Mouse (Mus musculus) heart, embryonic 10.5 days (tissue): ENCODE measurements around the gene 1700012B09Rik. TPM values are rescaled to one million over a fixed set of nuclear protein-coding genes. Genes with fewer than 3 reads are reported as not detected.

Source experiments
- DNase-seq: peaks from one replicate; pipeline ENCODE4 v3.0.0-alpha.2; 2017; ENCODE audit warnings: low spot score
- H3K27ac ChIP-seq: fragments of 300-500 bp; sonication (generic); 2 replicates; pipeline ENCODE4 v1.5.1; 2016; ENCODE audit warnings: mild to moderate bottlenecking
- H3K27me3 ChIP-seq: fragments of 300-500 bp; sonication (generic); 2 replicates; pipeline ENCODE4 v1.6.1; 2016; ENCODE audit warnings: mild to moderate bottlenecking; ENCODE audit not compliant: poor library complexity, insufficient read depth, severe bottlenecking
- H3K36me3 ChIP-seq: fragments of 300-500 bp; sonication (generic); 2 replicates; pipeline ENCODE4 v1.6.1; 2016; ENCODE audit warnings: mild to moderate bottlenecking, moderate library complexity
- H3K4me1 ChIP-seq: fragments of 300-500 bp; sonication (generic); 2 replicates; pipeline ENCODE4 v1.6.1; 2016; ENCODE audit warnings: mild to moderate bottlenecking
- H3K4me3 ChIP-seq: fragments of 300-500 bp; sonication (generic); 2 replicates; pipeline ENCODE4 v1.5.1; 2016; ENCODE audit warnings: mild to moderate bottlenecking, moderate library complexity
- H3K9me3 ChIP-seq: fragments of 300-500 bp; sonication (generic); 2 replicates; pipeline ENCODE4 v1.6.1; 2016; ENCODE audit warnings: mild to moderate bottlenecking, moderate library complexity
- WGBS: fragments of 180-500 bp; shearing (Covaris S2); methylation state at CpG from one replicate; pipeline ENCODE4 v1.1.7; 2016; 5-methylcytosine and 5-hydroxymethylcytosine counted together
- polyA plus RNA-seq: library from polyadenylated mRNA; unstranded; fragments of >200 nt; fragmentation: Nextera tagmentation; extraction: Ambion mirVana; gene quantifications from 2 replicates; pipeline ENCODE4 v1.2.1, GENCODE M21; 2016

Gene 1700012B09Rik
- polyA plus RNA-seq, 1 experiment from 2014 or later = not detected

- H3K4me3 ChIP-seq = no peak overlapping the region
- no peaks in the 10 kb centered on the region for H3K9me3 ChIP-seq
- peaks cover 4% of the 10 kb centered on the region for H3K4me1 ChIP-seq
- WGBS = 76% methylated on average over 5 of the region's 5 CpGs
- DNase-seq = no peak
- H3K36me3 ChIP-seq = no peaks in the 10 kb centered on the region
- no peaks in the 10 kb centered on the region; the same call in 1 of the 2 replicates for H3K27me3 ChIP-seq
- no peak overlapping the region for H3K27ac ChIP-seq
Observed at GRCm38 (mm10) chr9:14721610-14722009, 49.2 kb downstream of the 1700012B09Rik start.

GRCm38 (mm10) chr9:14720384-14720783 lies 50.4 kb downstream of the 1700012B09Rik start:
- Histone ChIP-seq H3K36me3 (no peaks in the 10 kb centered on the region), H3K4me3 (no peak overlapping the region), H3K27me3 (no peaks in the 10 kb centered on the region; the same call in 1 of the 2 replicates), H3K27ac (no peak overlapping the region), H3K4me1 (peaks cover 4% of the 10 kb centered on the region), H3K9me3 (no peaks in the 10 kb centered on the region)
- 65% methylated on average over 2 of the region's 2 CpGs for WGBS
- no peak for DNase-seq

GRCm38 (mm10) chr9:14718332-14718691 lies 52.5 kb downstream of the 1700012B09Rik start:
- no peaks in the 10 kb centered on the region for H3K36me3 ChIP-seq
- H3K27me3 ChIP-seq = no peaks in the 10 kb centered on the region; the same call in 1 of the 2 replicates
- peaks cover 4% of the 10 kb centered on the region for H3K4me1 ChIP-seq
- no peaks in the 10 kb centered on the region for H3K9me3 ChIP-seq
- H3K4me3 ChIP-seq = no peak overlapping the region
- no peak overlapping the region for H3K27ac ChIP-seq
- DNase-seq = no peak

- Histone ChIP-seq H3K27me3 (no peaks in the 10 kb centered on the region; the same call in 1 of the 2 replicates), H3K36me3 (no peaks in the 10 kb centered on the region), H3K4me1 (peaks cover 4% of the 10 kb centered on the region), H3K9me3 (no peaks in the 10 kb centered on the region), H3K27ac (no peak overlapping the region), H3K4me3 (no peak overlapping the region)
- 46% methylated on average over 14 of the region's 14 CpGs for WGBS
- DNase-seq = no peak
Observed at GRCm38 (mm10) chr9:14717689-14718331, 53.0 kb downstream of the 1700012B09Rik start.

GRCm38 (mm10) chr9:14715258-14715657 lies 55.6 kb downstream of the 1700012B09Rik start:
- no peak for DNase-seq
- no peak overlapping the region for H3K4me3 ChIP-seq
- WGBS = 95% methylated on average over 15 of the region's 15 CpGs
- H3K36me3 ChIP-seq = no peaks in the 10 kb centered on the region
- H3K9me3 ChIP-seq = no peaks in the 10 kb centered on the region
- no peaks in the 10 kb centered on the region for H3K27me3 ChIP-seq
- peaks cover 4% of the 10 kb centered on the region for H3K4me1 ChIP-seq
- no peak overlapping the region for H3K27ac ChIP-seq

- Histone ChIP-seq H3K9me3 (no peaks in the 10 kb centered on the region), H3K36me3 (no peaks in the 10 kb centered on the region), H3K4me1 (peaks cover 1% of the 10 kb centered on the region; the same call in 1 of the 2 replicates), H3K27me3 (no peaks in the 10 kb centered on the region), H3K4me3 (no peak overlapping the region), H3K27ac (no peak overlapping the region)
- DNase-seq = no peak
- 79% methylated on average over 3 of the region's 3 CpGs for WGBS
Observed at GRCm38 (mm10) chr9:14710910-14711309, 59.9 kb downstream of the 1700012B09Rik start.

Other genes with a start within 250 kb of the 1700012B09Rik start
- 16.8 and 18.6 TPM in 2 replicates for gene Amotl1, start 126.0 kb downstream of the 1700012B09Rik start, polyA plus RNA-seq
- gene Piwil4, start 30.3 kb downstream of the 1700012B09Rik start, polyA plus RNA-seq = not detected in 2 replicates
- 3.3 and 4.0 TPM in 2 replicates for gene Fut4, start 18.6 kb downstream of the 1700012B09Rik start, polyA plus RNA-seq
- gene Mre11a, start 13.6 kb upstream of the 1700012B09Rik start, polyA plus RNA-seq = 25.5 and 27.5 TPM in 2 replicates
- gene Ankrd49, start 13.8 kb upstream of the 1700012B09Rik start, polyA plus RNA-seq = 32.1 and 39.3 TPM in 2 replicates
- not detected in 2 replicates for gene Gpr83, start 89.2 kb upstream of the 1700012B09Rik start, polyA plus RNA-seq
- gene Izumo1r, start 132.9 kb upstream of the 1700012B09Rik start, polyA plus RNA-seq = 0.10 TPM in 1 of 2 replicates, not detected in the other